8 mouse cellular contexts compared by ENCODE assay signal in genomic region chr5:135010320-135010709, GRCm38 (mm10). TPM values are rescaled to one million over a fixed set of nuclear protein-coding genes. Genes with fewer than 3 reads are reported as not detected.
DNase-seq lines count a peak whose midpoint lies in the region; ATAC-seq and TF ChIP-seq lines count a peak whose summit lies in the region.

No protein-coding gene starts in this region.

- no peaks in the 10 kb centered on the region for H3K36me3 ChIP-seq in neural tube, embryonic 11.5 days (ENCODE audit: control insufficient read depth, insufficient read depth, low read length)
- H3K36me3 ChIP-seq in limb, embryonic 13.5 days = peaks cover 3% of the 10 kb centered on the region; the same call in 1 of the 2 replicates
- no peaks in the 10 kb centered on the region for H3K36me3 ChIP-seq in stomach, postnatal 0 days (ENCODE audit: control insufficient read depth, insufficient read depth, low read length)

- 59% methylated on average over 7 of the region's 7 CpGs for WGBS in cerebellum, adult 2 months
- WGBS in neural tube, embryonic 11.5 days = 61% methylated on average over 7 of the region's 7 CpGs
- WGBS in limb, embryonic 13.5 days = 49% methylated on average over 7 of the region's 7 CpGs
- WGBS in stomach, postnatal 0 days = 50% methylated on average over 7 of the region's 7 CpGs

- H3K27me3 ChIP-seq in cerebellum, adult 2 months (ENCODE audit: control insufficient read depth, insufficient read depth, low read length) = no peaks in the 10 kb centered on the region
- no peaks in the 10 kb centered on the region for H3K27me3 ChIP-seq in neural tube, embryonic 11.5 days (ENCODE audit: control insufficient read depth, insufficient read depth, low read length)
- H3K27me3 ChIP-seq in limb, embryonic 13.5 days = no peaks in the 10 kb centered on the region; the same call in 1 of the 2 replicates
- no peaks in the 10 kb centered on the region for H3K27me3 ChIP-seq in stomach, postnatal 0 days (ENCODE audit: control insufficient read depth, insufficient read depth, low read length)

- no peak for DNase-seq in cerebellum, adult 2 months
- no peak for DNase-seq in neural tube, embryonic 11.5 days (ENCODE audit: low spot score)
- DNase-seq in neural tube, embryonic 10.5 days (ENCODE audit: extremely low spot score, low spot score) = no peak
- DNase-seq in stomach, postnatal 0 days (ENCODE audit: low spot score) = no peak
- DNase-seq in Muller cell, postnatal 12 days (ENCODE audit: inconsistent ontology term) = no peak

- no peak for TF ChIP-seq CTCF in cerebellum, adult 2 months (IDR thresholded peaks at IDR 0.05; ENCODE audit: borderline replicate concordance, insufficient read depth, low read depth, low read length)
- no peak for TF ChIP-seq CTCF in stomach, postnatal 0 days (IDR thresholded peaks at IDR 0.05; ENCODE audit: low read depth)

- no peak overlapping the region for H3K27ac ChIP-seq in cerebellum, adult 2 months (ENCODE audit: insufficient read depth, low read length)
- no peak overlapping the region for H3K27ac ChIP-seq in neural tube, embryonic 11.5 days (ENCODE audit: low read depth, low read length)
- peak overlapping the region; percentile 96; the same call in 1 of the 2 replicates for H3K27ac ChIP-seq in limb, embryonic 13.5 days
- peak overlapping the region; percentile 98; the same call in 1 of the 2 replicates for H3K27ac ChIP-seq in stomach, postnatal 0 days (replicated peaks)

- TF ChIP-seq EP300 in stomach, postnatal 0 days (optimal IDR thresholded peaks at IDR 0.05) = no peak

- TF ChIP-seq POLR2A in cerebellum, adult 2 months (IDR thresholded peaks at IDR 0.05; ENCODE audit: borderline replicate concordance, insufficient read depth, low read length) = no peak

- peaks cover 5% of the 10 kb centered on the region for H3K4me1 ChIP-seq in cerebellum, adult 2 months (ENCODE audit: control insufficient read depth, insufficient read depth, low read length)
- peaks cover 15% of the 10 kb centered on the region for H3K4me1 ChIP-seq in neural tube, embryonic 11.5 days (ENCODE audit: control insufficient read depth, insufficient read depth, low read length)
- H3K4me1 ChIP-seq in limb, embryonic 13.5 days = peaks cover 38% of the 10 kb centered on the region
- peaks cover 3% of the 10 kb centered on the region; the same call in 1 of the 2 replicates for H3K4me1 ChIP-seq in stomach, postnatal 0 days (replicated peaks; ENCODE audit: control insufficient read depth, insufficient read depth)

- peak overlapping the region; percentile 86 for H3K4me2 ChIP-seq in neural tube, embryonic 11.5 days (ENCODE audit: low read depth)
- H3K4me2 ChIP-seq in limb, embryonic 13.5 days (replicated peaks) = peak overlapping the region; percentile 78
- peak overlapping the region; percentile 58 for H3K4me2 ChIP-seq in stomach, postnatal 0 days (replicated peaks; ENCODE audit: low read depth)

- ATAC-seq in cerebellum, adult (ENCODE audit: insufficient number of reproducible peaks, low FRiP score, low TSS enrichment) = no peak
- ATAC-seq in neural tube, embryonic 11.5 days (ENCODE audit: insufficient read depth, low FRiP score, low TSS enrichment) = no peak
- ATAC-seq in limb, embryonic 13.5 days (ENCODE audit: low FRiP score, low read depth) = no peak
- ATAC-seq in stomach, postnatal 0 days (ENCODE audit: low FRiP score, low TSS enrichment) = no peak
- ATAC-seq in frontal cortex, adult (ENCODE audit: low TSS enrichment) = no peak

- H3K9me3 ChIP-seq in neural tube, embryonic 11.5 days (ENCODE audit: control insufficient read depth, low read length) = no peaks in the 10 kb centered on the region
- no peaks in the 10 kb centered on the region for H3K9me3 ChIP-seq in limb, embryonic 13.5 days
- no peaks in the 10 kb centered on the region for H3K9me3 ChIP-seq in stomach, postnatal 0 days (ENCODE audit: control insufficient read depth, low read length)

- peak overlapping the region; percentile 79 for H3K4me3 ChIP-seq in cerebellum, adult 2 months (replicated peaks; ENCODE audit: insufficient read depth, low read depth, low read length)
- H3K4me3 ChIP-seq in neural tube, embryonic 11.5 days (ENCODE audit: low read depth, low read length) = peak overlapping the region; percentile 52
- peak overlapping the region; percentile 65 for H3K4me3 ChIP-seq in limb, embryonic 13.5 days
- peak overlapping the region; percentile 62 for H3K4me3 ChIP-seq in stomach, postnatal 0 days (ENCODE audit: low read depth, low read length)

- no peak overlapping the region for H3K9ac ChIP-seq in neural tube, embryonic 11.5 days (ENCODE audit: low read length)
- peak overlapping the region; percentile 64; the same call in 1 of the 2 replicates for H3K9ac ChIP-seq in limb, embryonic 13.5 days
- peak overlapping the region; percentile 75 for H3K9ac ChIP-seq in stomach, postnatal 0 days (ENCODE audit: low read length)

RNA-seq across cellular contexts. Expression of gene Abhd11, which starts 1.4 kb away (rescaled TPM):
- 59.0 and 65.1 TPM in 2 replicates for polyA plus RNA-seq in cerebellum, adult 2 months (2012; rRNA removed)
- polyA plus RNA-seq in neural tube, embryonic 11.5 days (2014; fragmentation: Nextera tagmentation; extraction: Ambion mirVana) = 45.9 and 46.3 TPM in 2 replicates
- 51.7 and 55.1 TPM in 2 replicates for polyA plus RNA-seq in limb, embryonic 13.5 days (2015; fragmentation: Nextera tagmentation; extraction: Ambion mirVana)
- polyA plus RNA-seq in stomach, postnatal 0 days (2015; fragmentation: Nextera tagmentation; extraction: Ambion mirVana) = 56.5 and 64.0 TPM in 2 replicates

RNA-seq across cellular contexts. Expression of gene Stx1a, which starts 13.0 kb away (rescaled TPM):
- 12.1 and 12.4 TPM in 2 replicates for polyA plus RNA-seq in cerebellum, adult 2 months (2012; rRNA removed)
- polyA plus RNA-seq in neural tube, embryonic 11.5 days (2014; fragmentation: Nextera tagmentation; extraction: Ambion mirVana) = 25.4 and 36.6 TPM in 2 replicates
- 11.7 and 13.1 TPM in 2 replicates for polyA plus RNA-seq in limb, embryonic 13.5 days (2015; fragmentation: Nextera tagmentation; extraction: Ambion mirVana)
- polyA plus RNA-seq in stomach, postnatal 0 days (2015; fragmentation: Nextera tagmentation; extraction: Ambion mirVana) = 5.3 TPM in 2 replicates

RNA-seq across cellular contexts. Expression of gene Cldn3, which starts 24.3 kb away (rescaled TPM):
- 0.52 and 0.67 TPM in 2 replicates for polyA plus RNA-seq in cerebellum, adult 2 months (2012; rRNA removed)
- polyA plus RNA-seq in neural tube, embryonic 11.5 days (2014; fragmentation: Nextera tagmentation; extraction: Ambion mirVana) = 2.2 and 3.1 TPM in 2 replicates
- polyA plus RNA-seq in limb, embryonic 13.5 days (2015; fragmentation: Nextera tagmentation; extraction: Ambion mirVana) = 8.1 and 8.4 TPM in 2 replicates
- 15.4 and 16.2 TPM in 2 replicates for polyA plus RNA-seq in stomach, postnatal 0 days (2015; fragmentation: Nextera tagmentation; extraction: Ambion mirVana)

RNA-seq across cellular contexts. Expression of gene Dnajc30, which starts 53.7 kb away (rescaled TPM):
- 45.4 and 46.6 TPM in 2 replicates for polyA plus RNA-seq in cerebellum, adult 2 months (2012; rRNA removed)
- 26.6 and 28.3 TPM in 2 replicates for polyA plus RNA-seq in neural tube, embryonic 11.5 days (2014; fragmentation: Nextera tagmentation; extraction: Ambion mirVana)
- polyA plus RNA-seq in limb, embryonic 13.5 days (2015; fragmentation: Nextera tagmentation; extraction: Ambion mirVana) = 35.5 and 35.7 TPM in 2 replicates
- 24.3 and 26.1 TPM in 2 replicates for polyA plus RNA-seq in stomach, postnatal 0 days (2015; fragmentation: Nextera tagmentation; extraction: Ambion mirVana)

RNA-seq across cellular contexts. Expression of gene Bud23, which starts 54.4 kb away (rescaled TPM):
- polyA plus RNA-seq in cerebellum, adult 2 months (2012; rRNA removed) = 69.2 and 72.8 TPM in 2 replicates
- polyA plus RNA-seq in neural tube, embryonic 11.5 days (2014; fragmentation: Nextera tagmentation; extraction: Ambion mirVana) = 126 and 141 TPM in 2 replicates
- 143 and 145 TPM in 2 replicates for polyA plus RNA-seq in limb, embryonic 13.5 days (2015; fragmentation: Nextera tagmentation; extraction: Ambion mirVana)
- polyA plus RNA-seq in stomach, postnatal 0 days (2015; fragmentation: Nextera tagmentation; extraction: Ambion mirVana) = 46.8 and 51.9 TPM in 2 replicates

Comparison
In these comparisons a context has a peak if more than half of its experiments do, and no peak if none do; other contexts are left out.
1. H3K27ac ChIP-seq: peak in limb, embryonic 13.5 days (single experiment) and stomach, postnatal 0 days (single experiment); none in cerebellum, adult 2 months (single experiment) and neural tube, embryonic 11.5 days (single experiment).
2. Peak in every context shown above with its lines, with median percentiles within 50 percentile points of each other: H3K4me3 ChIP-seq and H3K4me2 ChIP-seq.